Mouse (Mus musculus): ENCODE data around the gene Slc9a9.

DNA sequence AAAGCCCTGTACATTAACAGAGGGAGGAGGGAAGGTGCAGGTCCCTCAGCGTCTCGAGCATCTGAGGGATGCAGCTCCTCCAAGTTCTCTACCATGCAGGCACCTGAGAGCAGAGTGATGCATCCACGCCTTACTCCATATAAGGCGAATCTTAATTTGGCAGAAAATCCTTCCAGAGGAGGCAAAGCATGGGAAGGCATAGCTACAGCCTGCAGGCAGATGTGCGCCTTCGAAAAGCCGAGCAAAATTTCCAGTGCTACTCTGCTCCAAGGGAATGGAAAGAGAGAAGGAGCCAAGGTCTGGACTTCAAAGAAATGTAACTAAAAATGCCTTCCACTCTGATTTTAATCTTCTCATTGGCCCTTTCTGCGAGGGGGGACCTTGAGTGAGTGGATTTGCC is 80.5 kb downstream of the Slc9a9 start:
- no peak for TF ChIP-seq POLR2A (IDR thresholded peaks at IDR 0.05; ENCODE audit: extremely low read depth, insufficient read depth, low read length)
- TF ChIP-seq CTCF (IDR thresholded peaks at IDR 0.05; ENCODE audit: extremely low read depth, insufficient read depth, low read length): no peak
